Mouse (Mus musculus): ENCODE measurements at regions not wholly inside any gene's neighbourhood (a gene's known extent, or its start where the extent isn't known, plus 50 kb on each side); places are given as distances from the start of the nearest gene placed in this dataset.

- TF ChIP-seq POLR2A (IDR thresholded peaks at IDR 0.05; ENCODE audit: borderline replicate concordance, low read depth, low read length), result no peak
- no peak for TF ChIP-seq CTCF (IDR thresholded peaks at IDR 0.05; ENCODE audit: low read depth, low read length)
Measured at GRCm38 (mm10) chr4:94186997-94187396, 369.3 kb upstream of the Gm10306 start.
